Mouse (Mus musculus): ENCODE measurements at regions not wholly inside any gene's neighbourhood (a gene's known extent, or its start where the extent isn't known, plus 50 kb on each side); places are given as distances from the start of the nearest gene placed in this dataset.

DNA sequence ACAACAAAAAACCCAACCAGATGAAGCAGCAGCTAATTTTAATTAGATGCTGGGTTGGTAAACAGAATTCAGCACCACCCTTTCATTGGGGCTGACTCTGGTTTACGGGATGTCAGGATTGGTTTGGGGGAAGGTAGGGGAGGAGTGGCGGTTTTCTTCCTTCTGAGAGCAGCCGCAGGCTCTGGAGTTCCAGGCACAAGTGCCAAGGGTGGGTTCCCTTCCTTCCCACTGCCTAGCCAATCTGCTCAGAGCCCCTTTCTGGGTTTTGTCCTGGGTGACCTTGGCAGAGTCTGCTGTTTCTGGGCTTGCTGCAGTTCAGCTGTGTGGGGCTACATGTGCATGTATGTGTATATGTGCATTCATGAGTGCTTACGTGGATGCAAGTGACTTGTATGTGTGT is 260.5 kb upstream of the Gm4791 start:
- DNase-seq (ENCODE audit: low read depth, low spot score): no peak

DNA sequence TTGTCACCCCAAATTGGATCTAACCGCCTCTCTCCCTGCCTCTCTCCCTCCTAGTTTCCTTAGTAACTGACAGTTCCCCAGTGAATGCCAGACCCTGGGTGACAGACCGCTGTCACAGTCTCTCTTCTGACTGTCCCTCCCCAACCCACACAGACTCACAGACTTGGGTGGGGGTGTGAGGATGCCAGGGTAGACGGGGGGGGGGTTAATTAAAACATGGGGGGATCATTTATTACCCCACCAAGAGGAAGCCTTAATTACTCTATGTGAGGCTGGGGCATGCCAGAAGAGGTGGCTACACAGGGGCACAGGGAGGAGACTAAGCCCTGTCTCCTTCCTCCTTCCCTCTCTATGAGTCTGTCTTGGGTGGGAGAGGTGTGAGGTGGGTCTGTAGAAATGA is 261.1 kb upstream of the Gm4791 start:
- no peak for DNase-seq (ENCODE audit: low read depth, low spot score)

DNA sequence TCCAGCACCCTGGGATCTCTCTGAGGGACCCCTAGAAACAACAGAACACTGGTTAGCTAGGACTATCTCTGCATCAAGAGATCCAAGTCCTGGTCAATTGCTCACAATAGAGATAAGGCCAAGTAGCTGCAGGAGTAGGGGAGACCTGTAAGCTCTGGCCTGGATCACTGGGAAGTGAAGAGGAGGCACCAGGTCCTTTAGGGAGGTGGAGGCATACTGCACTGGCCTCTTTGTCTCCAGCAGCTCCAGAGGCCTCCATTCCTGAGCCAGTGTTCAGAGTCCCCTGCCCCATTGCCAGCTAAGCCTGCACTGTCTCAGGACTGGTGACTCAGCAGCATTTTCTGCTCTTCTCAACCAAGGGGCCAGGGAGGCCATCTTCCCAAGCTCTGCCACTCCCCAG is 262.3 kb upstream of the Gm4791 start:
- DNase-seq (ENCODE audit: low read depth, low spot score): no peak

DNA sequence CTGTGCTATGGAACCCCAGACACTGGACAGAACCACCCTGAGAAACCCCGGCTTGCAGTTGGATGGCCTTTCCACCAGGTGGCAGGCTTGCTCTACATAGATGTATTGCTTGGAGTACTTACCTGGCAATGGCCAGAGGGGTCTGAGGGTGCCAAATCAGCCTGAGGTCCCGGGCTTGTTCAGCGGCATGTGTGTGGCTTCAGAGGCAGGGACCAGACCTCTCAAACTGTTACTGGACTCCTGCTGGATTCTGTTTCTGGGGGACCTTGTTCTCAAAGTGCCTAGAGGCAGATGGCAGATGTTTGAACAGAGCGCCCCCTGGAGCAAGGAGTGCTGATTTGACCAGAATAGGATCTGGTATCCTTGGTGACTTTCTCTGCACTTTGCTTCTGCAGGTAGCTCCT is 262.9 kb upstream of the Gm4791 start:
- peak; percentile 33 for DNase-seq (ENCODE audit: low read depth, low spot score)

DNA sequence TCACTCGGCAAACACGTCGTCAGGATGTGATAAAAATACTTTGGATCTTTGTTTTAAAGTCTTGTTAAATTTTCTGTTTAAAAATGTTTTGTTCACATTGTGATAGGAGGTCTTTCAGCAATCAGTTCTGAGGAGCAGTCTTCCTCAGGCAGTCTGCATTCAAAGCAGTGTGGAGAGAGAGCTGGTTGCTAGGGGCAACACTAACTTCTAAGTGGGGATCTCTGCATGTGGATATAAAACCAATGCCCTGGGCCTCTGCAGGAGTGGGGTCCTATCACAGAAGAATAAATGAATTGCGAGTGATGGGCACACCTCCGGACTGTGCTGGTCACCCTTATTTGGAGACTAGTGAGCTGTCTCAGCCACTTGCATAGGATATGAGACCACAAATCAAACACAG is 270.1 kb upstream of the Gm4791 start:
- DNase-seq (ENCODE audit: low read depth, low spot score): no peak

DNA sequence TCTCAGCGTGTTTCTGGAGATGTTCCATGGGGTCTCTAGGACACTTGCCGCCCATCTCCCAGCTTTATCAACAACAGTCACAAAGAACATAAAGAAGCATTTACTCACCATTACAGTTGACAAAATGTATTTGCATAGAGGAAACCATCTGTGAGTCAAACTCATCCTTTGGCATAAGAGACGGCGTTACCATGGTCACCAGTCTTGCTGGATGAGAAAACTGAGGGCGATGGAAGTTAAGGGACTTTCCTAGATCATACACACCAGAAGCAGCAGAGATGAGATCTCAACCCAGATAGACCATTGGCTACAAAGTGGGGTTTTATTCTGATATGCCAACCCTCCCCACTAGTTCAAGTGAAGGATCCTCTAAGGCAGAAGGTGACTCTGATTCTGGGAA is 274.3 kb upstream of the Gm4791 start:
- no peak for DNase-seq (ENCODE audit: low read depth, low spot score)

DNA sequence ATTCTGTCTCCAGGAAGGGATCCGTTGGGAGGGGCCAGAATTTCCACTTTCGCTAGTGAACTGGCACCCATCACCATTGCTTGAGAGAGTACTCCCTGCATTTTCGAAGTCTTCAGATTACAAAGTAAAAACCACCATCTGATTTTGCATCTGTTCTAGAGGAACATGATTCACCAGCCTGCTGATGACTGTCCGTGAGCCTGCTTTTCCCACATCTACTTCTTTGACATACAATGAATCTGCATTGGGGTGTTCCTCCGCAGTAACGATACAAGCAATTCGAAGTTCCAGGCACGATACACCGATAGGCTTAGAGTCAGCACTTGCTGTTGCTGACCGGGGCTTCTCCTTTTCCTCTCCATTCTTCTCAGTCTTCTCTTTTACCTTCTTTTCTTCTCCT is 285.1 kb upstream of the Gm4791 start:
- DNase-seq (ENCODE audit: low read depth, low spot score): no peak

DNA sequence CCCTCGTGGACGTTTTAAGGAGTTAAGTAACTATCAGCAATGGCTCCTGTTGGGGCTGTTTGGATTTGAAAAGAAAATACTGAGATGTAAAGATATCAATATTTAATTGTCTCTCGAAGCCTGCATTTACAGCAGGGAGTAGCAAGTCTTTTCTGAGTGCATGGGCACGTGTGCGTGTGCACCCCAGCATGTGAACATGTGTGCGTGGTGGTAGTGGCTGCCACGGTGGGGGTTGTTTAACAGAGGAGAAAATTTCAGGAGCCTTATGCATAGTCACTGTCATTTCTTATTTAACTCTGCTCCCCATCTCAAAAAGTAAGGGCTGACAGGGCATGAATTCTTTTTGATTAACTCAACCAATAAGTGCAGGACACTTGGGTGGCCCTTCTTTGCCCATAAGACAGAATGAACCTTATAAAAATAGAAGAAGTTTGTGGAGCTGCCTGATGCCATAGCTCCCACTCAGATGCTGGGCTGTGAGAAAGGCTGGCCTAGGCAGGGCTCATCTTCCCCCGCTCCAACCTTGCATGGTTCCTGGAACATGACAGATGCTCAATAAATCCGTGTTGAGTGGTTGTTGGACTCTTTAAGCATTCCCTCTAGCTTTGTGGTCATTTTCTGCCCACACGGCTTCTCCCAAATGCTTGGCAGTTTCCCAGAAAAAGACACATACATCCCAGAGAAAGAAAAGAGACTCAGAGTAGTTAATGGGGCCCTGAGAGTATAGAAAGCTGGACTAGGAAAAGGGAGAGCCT is 294.2 kb upstream of the Gm4791 start:
- no peak for DNase-seq (ENCODE audit: low read depth, low spot score)

DNA sequence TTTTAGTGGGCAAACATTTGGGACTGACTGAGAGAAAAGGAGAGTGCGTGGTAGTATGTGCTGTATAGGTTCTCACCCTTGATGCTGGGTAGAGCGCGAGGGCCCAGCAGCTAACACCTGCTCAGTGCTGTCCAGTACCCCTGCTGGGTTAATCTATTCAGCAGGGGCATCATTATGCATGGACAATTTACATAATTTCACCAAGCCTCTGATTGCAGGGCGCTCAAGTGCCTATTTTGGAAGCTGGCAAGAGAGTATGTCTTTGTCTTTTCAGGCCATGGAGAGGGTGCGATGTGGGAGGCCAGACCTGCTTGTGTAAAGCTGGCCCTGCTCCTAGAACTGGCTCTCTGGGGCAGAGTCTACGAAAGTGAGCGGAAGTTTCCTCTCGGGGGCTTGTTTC is 294.9 kb upstream of the Gm4791 start:
- DNase-seq (ENCODE audit: low read depth, low spot score): no peak

DNA sequence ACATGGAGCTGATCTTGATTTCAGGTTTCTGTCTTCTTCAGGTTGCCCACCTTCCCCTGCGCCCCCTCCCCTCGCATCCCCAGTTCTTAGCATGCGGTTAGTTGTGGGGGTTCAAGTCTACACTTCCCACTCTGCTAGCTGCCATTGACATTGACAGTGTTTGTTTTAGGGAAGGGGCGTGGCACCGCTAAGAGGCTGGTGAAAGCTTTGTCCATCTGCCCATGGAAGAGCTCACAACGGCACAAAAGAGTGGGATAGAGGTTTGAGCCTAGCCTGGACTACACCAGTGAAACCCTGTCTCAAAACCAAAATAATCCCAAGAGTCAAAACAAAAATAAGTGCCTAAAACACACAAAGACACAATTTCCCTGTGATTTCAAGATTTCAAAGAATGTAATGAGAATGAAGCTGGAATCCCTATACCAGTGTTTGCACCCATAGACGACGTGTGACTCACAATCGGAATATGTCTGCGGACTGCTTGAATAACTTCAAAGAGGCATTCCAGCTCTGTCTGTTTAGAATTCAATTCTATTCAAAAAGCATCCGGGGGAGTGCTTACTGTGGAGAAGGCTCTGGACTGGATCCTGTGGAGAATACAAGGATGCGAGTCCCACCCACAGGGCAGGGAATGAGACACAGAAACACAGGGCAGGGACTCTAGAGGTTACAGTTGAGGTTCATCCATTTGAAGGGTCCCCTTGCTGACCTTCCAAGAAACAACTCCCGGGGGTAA is 295.5 kb upstream of the Gm4791 start:
- DNase-seq (ENCODE audit: low read depth, low spot score): no peak

DNA sequence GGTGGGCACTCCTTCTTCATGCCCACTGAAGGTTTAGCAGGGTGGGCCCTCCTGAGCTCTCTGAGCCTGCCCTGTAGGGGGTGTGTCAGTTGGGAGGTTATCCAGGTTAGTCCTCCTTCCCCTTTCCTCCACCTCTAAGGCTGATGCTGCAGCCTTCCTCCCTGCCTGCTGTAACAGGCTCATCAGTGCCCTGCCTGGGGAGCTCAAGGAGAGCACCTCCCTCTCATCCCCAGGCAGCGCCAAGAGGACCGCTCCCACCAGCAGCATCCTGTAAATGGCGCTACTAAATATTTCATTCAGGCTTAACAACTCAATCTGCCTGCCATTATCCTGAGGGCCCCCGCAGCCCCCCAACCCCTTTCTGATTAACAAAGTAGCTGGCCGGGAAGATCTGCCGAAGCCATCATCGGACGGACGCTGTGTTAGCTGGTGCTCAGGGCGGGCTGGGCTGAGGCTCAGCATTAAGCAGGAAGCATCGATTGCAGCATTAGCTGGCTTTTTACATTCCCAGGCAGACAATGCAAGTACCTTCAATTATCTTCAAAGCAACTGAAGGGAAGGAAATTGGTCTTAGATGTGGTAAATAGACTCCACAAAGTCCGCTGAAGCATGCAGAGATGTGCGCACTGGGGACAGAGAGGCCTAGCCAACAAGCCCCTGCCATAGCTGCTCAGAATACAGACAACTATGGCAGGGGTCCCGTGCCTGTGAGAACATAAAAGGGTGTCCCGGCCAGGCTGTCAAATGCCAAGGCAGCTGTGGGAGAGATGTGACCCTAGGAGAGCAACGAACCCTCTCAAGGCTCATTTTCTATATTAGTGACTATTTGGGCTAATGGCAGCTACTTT is 296.3 kb upstream of the Gm4791 start:
- DNase-seq (ENCODE audit: low read depth, low spot score): no peak

DNA sequence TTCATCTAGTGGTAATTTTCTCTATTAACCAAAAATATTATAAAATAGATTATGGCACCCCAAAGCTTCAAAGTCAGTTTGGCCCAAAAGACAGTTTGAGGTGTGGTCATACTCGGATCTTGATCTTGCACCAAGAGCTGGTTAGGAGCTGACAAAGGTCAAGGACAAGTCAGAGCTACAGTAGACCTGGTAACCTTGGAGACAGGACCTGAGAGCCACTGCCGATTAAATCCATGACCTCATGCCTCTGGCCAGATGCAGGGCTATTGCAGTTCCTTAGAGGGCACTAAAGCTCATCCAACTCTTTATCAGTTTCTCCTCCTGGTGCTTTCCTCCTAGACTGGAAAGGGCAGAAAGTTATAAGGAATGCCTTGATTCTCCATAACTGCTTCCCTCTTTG is 302.4 kb upstream of the Gm4791 start:
- no peak for DNase-seq (ENCODE audit: low read depth, low spot score)

DNA sequence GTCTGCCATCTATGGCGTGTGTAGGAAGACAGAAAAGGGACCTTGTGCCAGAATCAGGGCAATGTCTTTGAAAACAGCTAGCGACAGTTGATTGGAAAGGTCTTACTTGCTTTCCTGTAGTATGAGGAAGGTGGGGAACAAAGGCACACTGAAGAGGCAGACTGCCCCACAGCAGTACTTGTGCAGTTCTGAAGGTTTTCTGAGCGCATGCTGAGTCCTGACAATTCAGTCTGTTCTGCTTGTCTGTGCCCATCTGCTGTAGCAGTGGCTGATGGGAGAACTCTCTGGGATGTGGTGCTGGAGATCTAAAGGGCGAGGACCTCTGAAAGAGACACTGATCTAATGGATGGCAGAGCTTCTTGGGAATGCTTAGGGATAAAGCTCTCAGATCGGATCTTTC is 309.2 kb upstream of the Gm4791 start:
- DNase-seq (ENCODE audit: low read depth, low spot score): no peak

DNA sequence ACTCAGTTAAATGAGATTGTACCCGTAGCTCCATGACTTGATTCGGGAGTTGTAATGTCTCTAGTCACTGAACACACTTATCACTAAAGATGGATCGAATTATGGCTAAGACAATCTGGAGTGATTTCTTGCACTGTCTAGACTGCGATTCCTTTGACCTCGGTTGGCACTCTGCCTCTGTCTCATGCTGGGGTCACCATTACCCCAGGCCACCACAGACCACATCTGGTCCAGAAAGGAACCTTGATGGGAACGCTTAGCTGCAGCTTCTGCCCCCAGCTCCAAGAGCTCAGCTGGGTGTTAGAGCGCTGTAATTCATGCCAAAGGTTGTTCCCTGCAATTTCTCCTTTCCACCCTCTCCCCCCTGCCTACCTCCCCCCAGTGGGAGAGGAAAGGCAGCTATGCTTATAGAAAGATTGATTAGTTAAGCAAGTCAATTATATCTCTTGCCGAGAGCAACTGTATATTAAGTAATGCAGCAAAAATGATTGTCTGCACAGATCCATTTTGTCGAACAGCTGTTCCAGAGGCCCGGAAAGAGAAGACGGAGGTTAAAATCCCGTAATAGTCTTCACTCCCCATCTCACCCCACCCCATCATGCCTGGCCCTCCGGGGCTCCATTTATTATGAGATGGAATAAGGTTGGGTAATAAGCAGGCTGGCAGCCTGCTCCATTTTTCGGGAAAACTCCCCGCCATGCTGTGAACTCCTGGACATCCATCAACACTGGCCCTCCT is 314.3 kb upstream of the Gm4791 start:
- DNase-seq (ENCODE audit: low read depth, low spot score): no peak

DNA sequence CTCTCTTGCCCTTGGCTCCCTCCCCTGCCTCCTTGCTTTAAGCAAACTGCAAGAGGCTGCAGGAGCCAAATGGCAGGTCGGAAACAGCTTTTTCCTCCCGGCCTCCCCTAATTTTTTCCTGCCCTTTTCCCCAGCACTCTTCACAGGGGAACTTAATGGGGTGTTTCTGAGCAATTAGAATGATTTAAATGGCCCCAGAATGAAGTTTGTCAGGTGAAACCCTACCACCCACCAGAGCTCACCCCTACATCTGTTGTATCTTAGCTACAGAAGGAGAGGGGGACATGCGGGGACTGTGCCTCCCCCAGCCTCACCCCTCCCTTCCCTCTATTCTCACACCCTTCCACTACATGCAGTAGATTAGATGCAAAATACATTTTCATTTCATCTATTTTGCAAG is 326.5 kb upstream of the Gm4791 start:
- no peak for DNase-seq (ENCODE audit: low read depth, low spot score)

DNA sequence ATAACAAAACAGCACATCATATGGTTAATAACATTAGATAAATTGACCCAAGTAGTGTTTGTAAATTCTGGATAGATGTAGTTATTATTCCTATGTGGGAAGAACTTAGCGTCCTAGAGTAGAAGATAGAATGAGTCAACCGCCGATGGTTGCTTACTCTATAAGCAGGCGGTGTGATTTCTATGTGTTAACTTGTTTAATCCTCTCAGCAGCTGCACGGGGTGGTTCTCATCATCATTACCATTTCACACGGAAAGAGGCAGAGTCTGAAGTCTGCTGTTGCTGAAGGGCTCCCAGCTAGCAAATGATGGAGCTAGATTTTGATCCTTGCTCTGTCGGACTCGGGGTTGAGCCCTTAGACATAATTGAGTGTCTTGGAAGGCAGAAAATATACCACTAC is 334.6 kb upstream of the 4931429L15Rik start:
- no peak for DNase-seq (ENCODE audit: low read depth, low spot score)

DNA sequence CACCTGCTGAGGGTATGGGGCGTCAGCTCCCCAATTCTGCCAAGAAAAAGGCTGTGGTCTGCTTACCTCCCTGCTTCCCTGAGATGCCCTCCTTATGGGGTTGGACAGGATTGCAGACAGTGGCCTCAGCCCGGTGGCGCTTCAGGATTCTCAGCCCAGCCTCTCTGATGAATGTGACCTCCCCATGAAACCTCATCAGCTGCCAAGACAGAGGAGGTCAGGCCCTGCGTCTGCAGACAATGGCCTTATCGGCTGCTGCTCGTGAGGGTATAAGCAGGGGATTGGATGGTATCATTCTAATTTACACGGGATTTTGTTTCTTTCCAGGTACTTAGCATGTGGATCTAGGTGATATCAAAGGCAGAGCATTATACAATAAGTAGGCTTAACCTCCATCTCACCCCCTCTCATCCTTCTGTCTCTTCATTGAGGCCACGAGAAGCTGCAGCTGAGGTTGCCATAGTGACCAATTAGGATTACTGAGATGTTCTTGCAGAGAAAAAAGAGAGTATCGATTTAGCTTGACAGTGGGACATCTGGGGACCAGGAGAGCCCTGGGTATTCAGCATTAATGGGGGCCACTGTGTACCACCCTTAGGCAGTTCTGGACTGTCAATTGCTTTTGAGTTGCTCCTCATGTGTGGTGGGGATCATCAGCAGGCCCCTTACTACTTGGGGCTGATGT is 327.6 kb upstream of the 4931429L15Rik start:
- no peak for DNase-seq (ENCODE audit: low read depth, low spot score)

DNA sequence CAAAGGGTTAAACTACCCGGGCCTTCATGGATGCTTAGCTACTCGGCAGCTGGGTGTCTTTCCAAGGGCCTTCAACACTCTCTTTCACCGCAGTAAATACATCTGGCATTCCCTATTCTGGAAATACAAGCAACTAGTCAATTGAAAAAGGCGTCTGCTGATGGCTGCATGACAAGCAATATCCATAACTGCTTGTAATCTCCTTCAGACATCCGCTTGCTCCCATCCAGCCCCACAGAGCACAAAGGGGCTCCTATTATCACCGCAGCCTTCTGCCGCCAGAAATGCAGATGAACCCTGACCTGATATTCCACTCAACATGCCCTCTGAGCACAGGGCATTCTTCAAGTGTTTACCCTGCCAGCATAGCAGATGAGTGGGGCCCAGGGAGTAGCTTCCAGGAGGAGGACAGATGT is 325.7 kb upstream of the 4931429L15Rik start:
- DNase-seq (ENCODE audit: low read depth, low spot score): no peak

DNA sequence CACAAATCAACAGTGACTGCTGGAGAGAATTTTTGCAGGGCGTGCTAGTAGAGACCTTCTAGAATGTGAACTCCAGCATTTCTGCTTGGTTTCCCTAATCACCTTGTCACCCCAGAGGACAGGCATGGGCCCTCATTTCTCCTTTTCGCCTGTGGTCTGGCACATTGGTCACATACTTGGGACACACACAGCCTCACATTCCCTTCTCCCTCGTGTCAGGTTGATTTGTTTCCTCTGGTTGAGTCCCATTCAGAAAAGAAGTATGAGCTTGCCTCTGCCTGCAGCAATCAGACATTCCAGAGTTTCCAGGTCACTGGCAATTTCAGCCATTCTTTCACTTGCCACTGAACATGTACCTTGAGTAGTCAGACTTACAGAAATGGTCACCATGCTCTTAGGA is 323.8 kb upstream of the 4931429L15Rik start:
- DNase-seq (ENCODE audit: low read depth, low spot score): no peak

DNA sequence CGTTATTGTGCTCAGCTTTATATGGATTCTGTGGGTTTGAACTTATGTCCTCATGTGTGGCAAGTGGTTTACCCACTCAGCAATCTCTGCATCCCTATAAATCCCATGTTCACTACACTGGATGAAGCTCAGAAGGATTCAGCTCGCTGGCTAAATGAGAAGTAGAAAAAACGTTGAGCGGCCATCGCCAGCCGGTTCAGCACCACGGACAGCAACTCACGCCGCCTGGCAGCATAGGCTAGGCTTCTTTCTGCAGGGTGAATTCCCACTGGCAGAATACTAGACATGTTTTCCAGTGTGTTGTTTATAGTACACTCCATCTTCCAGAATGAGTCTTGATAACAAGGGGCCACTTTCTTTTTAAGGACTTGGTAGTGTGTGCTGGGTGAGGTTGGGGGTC is 322.9 kb upstream of the 4931429L15Rik start:
- DNase-seq (ENCODE audit: low read depth, low spot score): no peak

Data from skeletal muscle tissue, adult 2 months (tissue).